Mouse (Mus musculus): ENCODE measurements around the gene Zswim3. TPM values are rescaled to one million over a fixed set of nuclear protein-coding genes. Genes with fewer than 3 reads are reported as not detected.

Gene Zswim3
- polyA plus RNA-seq, 1 experiment, result not detected

- WGBS, result 91% methylated on average over 5 of the region's 5 CpGs
- no peak overlapping the region for H3K4me3 ChIP-seq (ENCODE audit: insufficient read depth, low read depth, low read length)
- no peak overlapping the region for H3K27ac ChIP-seq (ENCODE audit: insufficient read depth, low read depth, low read length)
- TF ChIP-seq CTCF (IDR thresholded peaks at IDR 0.05; ENCODE audit: insufficient read depth, low read depth, low read length), result no peak
- TF ChIP-seq POLR2A (IDR thresholded peaks at IDR 0.05; ENCODE audit: insufficient read depth, low read depth, low read length), result no peak
- peaks cover 5% of the 10 kb centered on the region for H3K4me1 ChIP-seq (ENCODE audit: control insufficient read depth, insufficient read depth, low read length)
Measured at GRCm38 (mm10) chr2:164815348-164815747, 10.4 kb downstream of the Zswim3 start.

GRCm38 (mm10) chr2:164815821-164816220 lies 10.9 kb downstream of the Zswim3 start:
- H3K4me3 ChIP-seq (ENCODE audit: insufficient read depth, low read depth, low read length), result no peak overlapping the region
- WGBS, result 86% methylated on average over 8 of the region's 8 CpGs
- peaks cover 5% of the 10 kb centered on the region for H3K4me1 ChIP-seq (ENCODE audit: control insufficient read depth, insufficient read depth, low read length)
- no peak overlapping the region for H3K27ac ChIP-seq (ENCODE audit: insufficient read depth, low read depth, low read length)
- TF ChIP-seq CTCF (IDR thresholded peaks at IDR 0.05; ENCODE audit: insufficient read depth, low read depth, low read length) (no peak), POLR2A (IDR thresholded peaks at IDR 0.05; ENCODE audit: insufficient read depth, low read depth, low read length) (no peak)

DNA sequence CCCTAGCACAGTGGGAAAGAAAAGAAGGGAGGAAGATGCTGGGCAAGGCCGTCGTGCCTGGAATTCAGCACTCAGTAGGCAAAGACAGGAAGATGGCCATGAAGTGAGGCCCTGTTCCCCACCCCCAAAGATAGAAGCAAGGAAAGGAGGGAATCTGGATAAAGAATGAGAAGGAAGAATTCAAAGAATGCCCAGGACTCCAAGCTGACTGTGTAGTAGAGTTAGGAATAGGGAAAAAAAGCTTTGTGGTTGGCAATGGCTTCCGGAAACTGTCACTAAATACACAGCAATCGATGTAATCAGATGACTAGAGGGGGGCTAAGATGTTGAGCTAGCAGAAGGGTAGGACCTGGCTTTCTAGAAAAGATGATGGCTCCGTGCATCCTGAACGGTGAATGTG lies 12.3 kb downstream of the Zswim3 start:
- H3K27ac ChIP-seq (ENCODE audit: insufficient read depth, low read depth, low read length), result no peak overlapping the region
- no peak overlapping the region for H3K4me3 ChIP-seq (ENCODE audit: insufficient read depth, low read depth, low read length)
- no peak for TF ChIP-seq CTCF (IDR thresholded peaks at IDR 0.05; ENCODE audit: insufficient read depth, low read depth, low read length)
- TF ChIP-seq POLR2A (IDR thresholded peaks at IDR 0.05; ENCODE audit: insufficient read depth, low read depth, low read length), result no peak
- H3K4me1 ChIP-seq (ENCODE audit: control insufficient read depth, insufficient read depth, low read length), result peaks cover 5% of the 10 kb centered on the region
- 86% methylated on average over 6 of the region's 6 CpGs for WGBS

GRCm38 (mm10) chr2:164817703-164818102 lies 12.8 kb downstream of the Zswim3 start:
- peaks cover 5% of the 10 kb centered on the region for H3K4me1 ChIP-seq (ENCODE audit: control insufficient read depth, insufficient read depth, low read length)
- WGBS, result 79% methylated on average over 5 of the region's 5 CpGs
- H3K27ac ChIP-seq (ENCODE audit: insufficient read depth, low read depth, low read length), result no peak overlapping the region
- TF ChIP-seq POLR2A (IDR thresholded peaks at IDR 0.05; ENCODE audit: insufficient read depth, low read depth, low read length) (no peak), CTCF (IDR thresholded peaks at IDR 0.05; ENCODE audit: insufficient read depth, low read depth, low read length) (no peak)
- no peak overlapping the region for H3K4me3 ChIP-seq (ENCODE audit: insufficient read depth, low read depth, low read length)

GRCm38 (mm10) chr2:164821060-164821459 lies 16.2 kb downstream of the Zswim3 start:
- no peak overlapping the region for H3K27ac ChIP-seq (ENCODE audit: insufficient read depth, low read depth, low read length)
- H3K4me3 ChIP-seq (ENCODE audit: insufficient read depth, low read depth, low read length), result no peak overlapping the region
- TF ChIP-seq CTCF (IDR thresholded peaks at IDR 0.05; ENCODE audit: insufficient read depth, low read depth, low read length), result no peak
- 82% methylated on average over 6 of the region's 6 CpGs for WGBS
- peaks cover 18% of the 10 kb centered on the region for H3K4me1 ChIP-seq (ENCODE audit: control insufficient read depth, insufficient read depth, low read length)

DNA sequence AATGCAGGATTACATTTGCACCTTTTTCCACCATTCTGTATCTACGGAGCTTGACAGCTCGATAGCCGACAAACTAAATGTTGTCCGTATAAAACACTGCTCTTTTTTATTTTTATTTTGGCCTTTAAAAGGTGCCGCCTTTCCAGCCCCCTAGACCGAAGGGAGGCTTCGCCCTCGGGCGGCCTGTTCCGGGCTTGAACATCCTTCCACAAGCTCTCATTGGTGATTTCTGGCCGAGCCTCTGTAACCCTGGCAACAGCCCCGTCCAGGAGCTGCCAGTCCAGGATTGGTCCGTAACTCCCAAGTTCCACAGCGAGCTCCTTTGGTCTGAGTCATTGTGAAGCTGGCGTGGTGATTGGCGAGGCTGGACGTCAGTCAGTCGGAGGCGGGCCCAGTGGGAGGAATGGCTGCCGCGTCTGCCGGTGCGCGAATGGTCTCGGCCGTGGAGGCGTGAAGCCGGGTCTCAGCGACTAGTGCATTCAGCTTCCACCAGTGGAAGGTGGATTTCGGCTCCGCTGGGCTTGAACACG lies 17.8 kb downstream of the Zswim3 start, which contains the start of gene Zswim1:
Gene Zswim1 (plus strand): TSS at position 51 of the 530 bp plus-strand sequence.
- TF ChIP-seq CTCF (IDR thresholded peaks at IDR 0.05; ENCODE audit: insufficient read depth, low read depth, low read length), result no peak
- TF ChIP-seq POLR2A (IDR thresholded peaks at IDR 0.05; ENCODE audit: insufficient read depth, low read depth, low read length), result peak; percentile 66; the same call in 1 of the 2 replicates
- peak within 1 kb of the TSS; percentile 40 for H3K27ac ChIP-seq (ENCODE audit: insufficient read depth, low read depth, low read length)
- H3K4me1 ChIP-seq (ENCODE audit: control insufficient read depth, insufficient read depth, low read length), result peaks cover 25% of the 10 kb centered on the region
- H3K4me3 ChIP-seq (ENCODE audit: insufficient read depth, low read depth, low read length), result peak within 1 kb of the TSS; percentile 55
- WGBS, result under 1% methylated on average over 32 of the region's 32 CpGs

DNA sequence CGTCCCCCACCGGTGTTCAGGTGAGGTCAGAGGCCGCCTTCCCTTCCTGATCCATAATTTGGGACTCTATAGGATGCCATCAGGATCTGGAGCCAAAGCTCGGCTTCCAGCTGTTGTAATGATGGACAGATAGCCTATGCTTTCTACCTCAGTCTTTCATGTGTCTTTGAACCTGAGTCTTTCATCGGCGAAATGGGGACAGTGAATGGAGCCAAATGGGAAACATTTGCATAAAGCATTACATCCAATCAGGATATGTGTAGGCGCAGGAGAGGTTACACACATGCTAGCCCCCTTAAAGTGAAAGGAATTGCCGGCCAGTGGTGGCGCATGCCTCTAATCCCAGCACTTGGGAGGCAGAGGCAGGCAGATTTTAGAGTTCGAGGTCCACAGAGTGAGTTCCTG lies 18.3 kb downstream of the Zswim3 start:
- WGBS, result under 1% methylated on average over 10 of the region's 10 CpGs
- H3K27ac ChIP-seq (ENCODE audit: insufficient read depth, low read depth, low read length), result peak overlapping the region; percentile 40
- H3K4me1 ChIP-seq (ENCODE audit: control insufficient read depth, insufficient read depth, low read length), result peaks cover 25% of the 10 kb centered on the region
- TF ChIP-seq CTCF (IDR thresholded peaks at IDR 0.05; ENCODE audit: insufficient read depth, low read depth, low read length), result no peak
- TF ChIP-seq POLR2A (IDR thresholded peaks at IDR 0.05; ENCODE audit: insufficient read depth, low read depth, low read length), result no peak
- H3K4me3 ChIP-seq (ENCODE audit: insufficient read depth, low read depth, low read length), result peak overlapping the region; percentile 55

DNA sequence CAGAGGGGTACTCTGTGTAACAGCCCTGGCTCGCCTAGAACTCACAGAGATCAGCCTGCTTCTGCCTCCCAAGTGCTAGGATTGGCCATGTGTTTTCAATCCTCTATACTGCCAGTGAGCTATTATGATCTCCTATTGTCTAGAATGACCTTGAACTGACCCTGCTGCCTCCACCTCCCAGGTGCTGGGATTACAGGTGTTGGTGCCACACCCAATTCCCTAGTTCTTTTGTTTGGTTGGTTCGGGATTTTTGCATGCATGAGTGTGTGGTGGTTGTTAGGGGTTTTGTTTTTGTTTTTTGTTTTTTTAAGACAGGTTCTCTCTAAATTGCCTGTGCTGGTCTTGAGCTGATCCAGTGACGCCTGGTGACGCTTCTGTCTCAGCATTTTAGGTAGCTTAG lies 19.1 kb downstream of the Zswim3 start:
- H3K4me1 ChIP-seq (ENCODE audit: control insufficient read depth, insufficient read depth, low read length), result peaks cover 25% of the 10 kb centered on the region
- no peak overlapping the region for H3K4me3 ChIP-seq (ENCODE audit: insufficient read depth, low read depth, low read length)
- WGBS, result 87% methylated on average over 4 of the region's 4 CpGs
- no peak for TF ChIP-seq CTCF (IDR thresholded peaks at IDR 0.05; ENCODE audit: insufficient read depth, low read depth, low read length)
- H3K27ac ChIP-seq (ENCODE audit: insufficient read depth, low read depth, low read length), result no peak overlapping the region

DNA sequence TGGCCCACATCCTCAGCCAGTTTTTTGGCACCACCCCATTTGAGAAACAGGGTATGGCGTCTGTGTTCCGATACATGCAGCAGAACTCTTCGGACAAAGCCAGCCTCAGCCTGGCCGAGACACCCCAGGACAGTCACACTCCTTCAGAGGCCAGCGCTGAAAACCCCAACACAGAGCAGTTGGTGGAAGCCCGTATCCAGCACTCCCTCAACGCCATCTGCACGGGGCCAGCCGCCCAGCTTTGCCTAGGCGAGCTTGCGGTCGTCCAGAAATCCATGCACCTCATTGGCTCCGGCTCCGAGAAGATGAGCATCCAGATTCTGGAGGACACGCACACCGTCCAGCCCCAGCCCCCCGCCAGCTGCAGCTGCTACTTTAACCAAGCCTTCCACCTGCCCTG lies 20.6 kb downstream of the Zswim3 start:
- WGBS, result 94% methylated on average over 17 of the region's 17 CpGs

More for the DNA sequence above, 20.6 kb downstream of the Zswim3 start:
- H3K27ac ChIP-seq (ENCODE audit: insufficient read depth, low read depth, low read length), result no peak overlapping the region
- TF ChIP-seq POLR2A (IDR thresholded peaks at IDR 0.05; ENCODE audit: insufficient read depth, low read depth, low read length), result no peak
- TF ChIP-seq CTCF (IDR thresholded peaks at IDR 0.05; ENCODE audit: insufficient read depth, low read depth, low read length), result no peak
- peaks cover 25% of the 10 kb centered on the region for H3K4me1 ChIP-seq (ENCODE audit: control insufficient read depth, insufficient read depth, low read length)
- H3K4me3 ChIP-seq (ENCODE audit: insufficient read depth, low read depth, low read length), result no peak overlapping the region
